Mouse (Mus musculus): Measurements from ENCODE around the gene Izumo2.

DNA sequence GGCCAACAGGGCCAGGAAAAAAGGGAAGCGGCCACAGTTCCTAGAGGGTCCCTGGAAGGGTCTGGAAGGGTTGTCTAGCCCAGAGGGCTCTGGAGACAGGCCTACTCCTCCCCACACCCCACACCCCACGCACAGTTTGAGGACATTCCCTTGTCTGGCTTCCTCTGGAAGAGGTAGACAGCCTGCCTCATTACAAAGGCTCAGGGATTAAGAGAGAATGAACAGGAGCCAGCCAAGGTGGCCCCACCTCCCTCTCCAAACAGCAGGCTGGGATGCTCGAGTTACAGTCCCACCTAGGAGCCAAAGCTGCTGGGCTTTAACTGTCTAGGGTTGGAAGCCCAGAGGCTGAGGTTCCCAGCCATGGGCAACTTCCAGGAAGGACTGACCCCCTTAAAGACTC, 46.0 kb upstream of the Izumo2 start:
- TF ChIP-seq ZC3H11A (IDR thresholded peaks at IDR 0.05; ENCODE audit: borderline replicate concordance, low read depth, low read length), result no peak
- no peak for TF ChIP-seq ZNF384 (IDR thresholded peaks at IDR 0.05; ENCODE audit: low read depth, low read length)

Measured in ES-E14 (cell line).